Mouse (Mus musculus) splenic B cell, adult 2 months (primary cell): ENCODE measurements around the gene Borcs8.

ENCODE experiments used
- DNase-seq: peaks from one replicate; pipeline ENCODE4 v3.0.0-alpha.2; 2011; ENCODE audit warnings: low read depth, low spot score
- H3K27me3 ChIP-seq: 2 replicates; pipeline ENCODE4 v1.6.1; 2012; ENCODE audit warnings: mild to moderate bottlenecking, low read length, moderate library complexity, mixed read lengths; ENCODE audit not compliant: control insufficient read depth, poor library complexity, insufficient read depth, severe bottlenecking
- H3K36me3 ChIP-seq: 2 replicates; pipeline ENCODE4 v1.6.1; 2012; ENCODE audit warnings: mild to moderate bottlenecking, low read length, moderate library complexity, mixed read lengths; ENCODE audit not compliant: control insufficient read depth, poor library complexity, insufficient read depth, severe bottlenecking

Borcs8 gene

GRCm38 (mm10) chr8:70181212-70181902 is 42.1 kb downstream of the Borcs8 start:
- Histone ChIP-seq H3K36me3 (no peaks in the 10 kb centered on the region), H3K27me3 (no peaks in the 10 kb centered on the region)
- DNase-seq: no peak

GRCm38 (mm10) chr8:70181903-70182252 is 42.6 kb downstream of the Borcs8 start:
- DNase-seq: no peak
- no peaks in the 10 kb centered on the region for H3K36me3 ChIP-seq
- no peaks in the 10 kb centered on the region for H3K27me3 ChIP-seq

GRCm38 (mm10) chr8:70183194-70183593 is 43.9 kb downstream of the Borcs8 start:
- no peaks in the 10 kb centered on the region for H3K27me3 ChIP-seq
- DNase-seq: no peak
- H3K36me3 ChIP-seq: no peaks in the 10 kb centered on the region

- H3K27me3 ChIP-seq: no peaks in the 10 kb centered on the region
- DNase-seq: no peak
- H3K36me3 ChIP-seq: no peaks in the 10 kb centered on the region
Measured at GRCm38 (mm10) chr8:70188707-70189106, 49.4 kb downstream of the Borcs8 start.

GRCm38 (mm10) chr8:70193238-70193637 is 53.9 kb downstream of the Borcs8 start:
- no peak for DNase-seq
- Histone ChIP-seq H3K36me3 (no peaks in the 10 kb centered on the region), H3K27me3 (no peaks in the 10 kb centered on the region)

GRCm38 (mm10) chr8:70194191-70194590 is 54.9 kb downstream of the Borcs8 start:
- DNase-seq: no peak
- Histone ChIP-seq H3K36me3 (no peaks in the 10 kb centered on the region), H3K27me3 (no peaks in the 10 kb centered on the region)

GRCm38 (mm10) chr8:70195762-70196161 is 56.5 kb downstream of the Borcs8 start:
- Histone ChIP-seq H3K36me3 (no peaks in the 10 kb centered on the region), H3K27me3 (no peaks in the 10 kb centered on the region)
- DNase-seq: no peak
